Mouse (Mus musculus) CH12.LX (cell line): ENCODE data around the gene Gm30083. TPM values are rescaled to one million over a fixed set of nuclear protein-coding genes. Genes with fewer than 3 reads are reported as not detected.

ENCODE experiments used
- DNase-seq: peaks from one replicate; pipeline ENCODE4 v3.0.0-alpha.2; 2013; ENCODE audit errors: extremely low read depth
- H3K27ac ChIP-seq: 2 replicates; pipeline ENCODE4 v1.5.1; 2012; ENCODE audit warnings: low read depth, mild to moderate bottlenecking, control low read depth, moderate library complexity; ENCODE audit not compliant: insufficient read depth
- H3K27me3 ChIP-seq: replicated peaks from 2 replicates; pipeline ENCODE3; 2012; ENCODE audit warnings: inconsistent platforms
- H3K36me3 ChIP-seq, 2 experiments: replicated peaks in 1 of 2; 2 replicates each; pipeline versions ENCODE3 to v1.6.1; 2012; ENCODE audit warnings: inconsistent platforms in 1 of 2, low read length in 1 of 2, mild to moderate bottlenecking in 1 of 2, mixed read lengths in 1 of 2, moderate library complexity in 1 of 2; ENCODE audit not compliant: control insufficient read depth in 1 of 2, insufficient read depth in 1 of 2
- H3K4me1 ChIP-seq, 2 experiments: 2 replicates each; pipeline ENCODE4 v1.6.1; 2012; ENCODE audit warnings: inconsistent platforms in 1 of 2, moderate library complexity in 1 of 2; ENCODE audit not compliant: insufficient read depth in 2 of 2, control insufficient read depth in 1 of 2
- H3K4me2 ChIP-seq: 2 replicates; pipeline ENCODE4 v1.6.1; 2012; ENCODE audit warnings: low read depth, mild to moderate bottlenecking, control low read depth; ENCODE audit not compliant: poor library complexity, insufficient read depth, severe bottlenecking
- H3K4me3 ChIP-seq, 3 experiments: fragments of 150-350 bp in 1 of 3; sonication (generic) in 1 of 3; replicated peaks in 1 of 3; 2 replicates each; pipeline versions ENCODE3 to v1.5.1; 2011 to 2012; ENCODE audit warnings: low read depth in 2 of 3, low read length in 2 of 3, mild to moderate bottlenecking in 2 of 3, moderate library complexity in 2 of 3, control low read depth in 1 of 3, improper control_type of control experiment in 1 of 3, inconsistent platforms in 1 of 3, mixed read lengths in 1 of 3; ENCODE audit not compliant: poor library complexity in 1 of 3
- H3K79me2 ChIP-seq: replicated peaks from 2 replicates; pipeline ENCODE4 v1.6.1; 2012; ENCODE audit warnings: mild to moderate bottlenecking, moderate library complexity; ENCODE audit not compliant: control insufficient read depth, poor library complexity, insufficient read depth, severe bottlenecking; ENCODE audit errors: extremely low read depth
- H3K9ac ChIP-seq: 2 replicates; pipeline ENCODE4 v1.6.1; 2012; ENCODE audit warnings: low read depth, mild to moderate bottlenecking, control low read depth, moderate library complexity; ENCODE audit not compliant: insufficient read depth
- H3K9me3 ChIP-seq: replicated peaks from 2 replicates; pipeline ENCODE3; 2012; ENCODE audit warnings: low read length, inconsistent platforms, mixed read lengths
- BHLHE40 ChIP-seq: IDR thresholded peaks from 2 replicates; pipeline ENCODE4 v1.6.1; 2011; ENCODE audit warnings: mild to moderate bottlenecking, low read depth, low read length, improper control_type of control experiment
- CTCF ChIP-seq, 2 experiments: IDR thresholded peaks in 1 of 2; conservative IDR thresholded peaks in 1 of 2; 2 replicates each; pipeline ENCODE4 v1.5.1; 2011 to 2012; ENCODE audit warnings: low read depth in 2 of 2, low read length in 2 of 2, improper control_type of control experiment in 1 of 2, inconsistent platforms in 1 of 2, mild to moderate bottlenecking in 1 of 2, moderate library complexity in 1 of 2
- E2F4 ChIP-seq: IDR thresholded peaks from 2 replicates; pipeline ENCODE4 v1.6.1; 2011; ENCODE audit warnings: low read depth, low read length, improper control_type of control experiment; ENCODE audit not compliant: insufficient replicate concordance
- ELF1 ChIP-seq: IDR thresholded peaks from 2 replicates; pipeline ENCODE4 v1.6.1; 2014; ENCODE audit warnings: low read depth, mild to moderate bottlenecking, inconsistent platforms, low read length, improper control_type of control experiment
- EP300 ChIP-seq: IDR thresholded peaks from 2 replicates; pipeline ENCODE4 v1.6.1; 2011; ENCODE audit warnings: low read length, improper control_type of control experiment
- HCFC1 ChIP-seq: IDR thresholded peaks from 2 replicates; pipeline ENCODE4 v1.6.1; 2012; ENCODE audit warnings: low read depth, mild to moderate bottlenecking, inconsistent platforms, low read length, improper control_type of control experiment
- IRF4 ChIP-seq: IDR thresholded peaks from 2 replicates; pipeline ENCODE4 v1.6.1; 2014; ENCODE audit warnings: low read depth, mild to moderate bottlenecking, inconsistent platforms, low read length, improper control_type of control experiment
- JUN ChIP-seq: IDR thresholded peaks from 2 replicates; pipeline ENCODE4 v1.6.1; 2011; ENCODE audit warnings: low read depth, mild to moderate bottlenecking, low read length, improper control_type of control experiment, moderate library complexity; ENCODE audit not compliant: insufficient read depth
- JUND ChIP-seq: conservative IDR thresholded peaks from 2 replicates; pipeline ENCODE4 v1.6.1; 2011; ENCODE audit warnings: low read depth, low read length, improper control_type of control experiment
- KAT2A ChIP-seq: IDR thresholded peaks from 2 replicates; pipeline ENCODE4 v1.6.1; 2012; ENCODE audit warnings: low read length, improper control_type of control experiment, inconsistent platforms; ENCODE audit not compliant: insufficient replicate concordance
- MAX ChIP-seq: IDR thresholded peaks from 2 replicates; pipeline ENCODE4 v1.6.1; 2011; ENCODE audit warnings: low read length, improper control_type of control experiment
- MAZ ChIP-seq: IDR thresholded peaks from 2 replicates; pipeline ENCODE4 v1.6.1; 2012; ENCODE audit warnings: low read depth, mild to moderate bottlenecking, inconsistent platforms, low read length, improper control_type of control experiment, moderate library complexity
- MYC ChIP-seq: IDR thresholded peaks from 2 replicates; pipeline ENCODE4 v1.6.1; 2011; ENCODE audit warnings: low read depth, mild to moderate bottlenecking, improper control_type of control experiment, low read length
- NRF1 ChIP-seq: IDR thresholded peaks from 2 replicates; pipeline ENCODE4 v1.6.1; 2014; ENCODE audit warnings: low read depth, mild to moderate bottlenecking, inconsistent platforms, low read length, improper control_type of control experiment, moderate library complexity
- POLR2AphosphoS2 ChIP-seq: IDR thresholded peaks from 2 replicates; pipeline ENCODE4 v1.6.1; 2011; ENCODE audit warnings: low read depth, low read length, improper control_type of control experiment
- TBP ChIP-seq: conservative IDR thresholded peaks from 2 replicates; pipeline ENCODE4 v1.6.1; 2011; ENCODE audit warnings: low read depth, low read length, improper control_type of control experiment
- UBTF ChIP-seq: IDR thresholded peaks from 2 replicates; pipeline ENCODE4 v1.6.1; 2012; ENCODE audit warnings: low read depth, mild to moderate bottlenecking, inconsistent platforms, low read length, improper control_type of control experiment, moderate library complexity
- USF1 ChIP-seq: IDR thresholded peaks from 2 replicates; pipeline ENCODE4 v1.6.1; 2014; ENCODE audit warnings: low read depth, mild to moderate bottlenecking, inconsistent platforms, low read length, improper control_type of control experiment
- ZC3H11A ChIP-seq: IDR thresholded peaks from 2 replicates; pipeline ENCODE4 v1.6.1; 2012; ENCODE audit warnings: low read depth, mild to moderate bottlenecking, inconsistent platforms, low read length, improper control_type of control experiment
- ZMIZ1 ChIP-seq: IDR thresholded peaks from 2 replicates; pipeline ENCODE4 v1.6.1; 2012; ENCODE audit warnings: low read depth, mild to moderate bottlenecking, inconsistent platforms, low read length, improper control_type of control experiment
- ZNF384 ChIP-seq: IDR thresholded peaks from 2 replicates; pipeline ENCODE4 v1.6.1; 2012; ENCODE audit warnings: low read depth, low read length, improper control_type of control experiment, inconsistent platforms
- dilution Hi-C: fragments of 300-500 bp; cut with MboI; formaldehyde crosslinking; loops from 2 replicates; pipeline ENCODE4 v1.14.3; 2020; ENCODE audit warnings: low sequenced_read_pairs; ENCODE audit not compliant: extremely low pct_unique_long_range_greater_than_20kb, extremely low pct_ligation_motif_present
- in situ Hi-C: fragments of 300-500 bp; cut with MboI; formaldehyde crosslinking; loops from 3 replicates; pipeline ENCODE4 v1.14.3; 2019; ENCODE audit warnings: low sequenced_read_pairs, low pct_ligation_motif_present, low pct_unique_long_range_greater_than_20kb, mixed read lengths
- polyA plus RNA-seq: library from polyadenylated mRNA; unstranded; fragments of >175 nt; gene quantifications from 2 replicates; pipeline ENCODE4 v1.2.1, GENCODE M21; 2012; ENCODE audit warnings: low read depth; ENCODE audit not compliant: insufficient read length
- total RNA-seq, 2 experiments: library from RNA; depleted of rRNA; stranded (reverse); fragments of 300-350 nt in 1 of 2; fragments of >200 nt in 1 of 2; gene quantifications; 2 replicates each; pipeline ENCODE4 v1.2.3; 2012 to 2014

Gm30083 gene
- total and polyA plus RNA-seq, 3 experiments = not detected

DNA sequence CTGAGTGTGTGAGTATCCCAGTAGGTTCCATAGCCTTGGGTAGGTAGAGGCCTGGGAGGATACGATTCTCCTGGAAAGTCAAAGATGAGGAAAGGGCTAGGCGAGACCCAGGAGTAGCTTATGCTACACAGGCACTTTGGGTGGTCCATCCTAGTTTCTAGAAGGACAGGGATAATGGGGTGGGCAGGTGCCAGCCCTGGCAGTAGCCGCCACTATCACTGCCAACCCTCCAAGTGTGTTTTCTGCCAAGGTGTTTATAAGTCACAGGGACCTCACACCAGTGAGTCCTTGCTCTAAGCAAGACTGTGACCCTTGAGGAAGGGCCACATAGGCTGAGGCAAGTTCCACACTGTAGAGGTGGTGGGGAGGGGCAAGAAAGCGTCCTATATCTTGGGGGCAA, 26.3 kb upstream of the Gm30083 start:
- H3K27me3 ChIP-seq = no peaks in the 10 kb centered on the region
- H3K27ac ChIP-seq = no peak overlapping the region
- in situ Hi-C loops = no loop called here
- no peak overlapping the region for H3K9ac ChIP-seq
- peaks cover 0 to 7% of the 10 kb centered on the region in 2 experiments; a peak in 2 of 4 replicates for H3K4me1 ChIP-seq
- TF ChIP-seq ZC3H11A = no peak
- no peak for TF ChIP-seq ZNF384
- no peak for TF ChIP-seq BHLHE40
- no peak for TF ChIP-seq JUN
- no peak for TF ChIP-seq UBTF
- no peak for TF ChIP-seq MYC
- TF ChIP-seq MAZ = no peak
- no peak for TF ChIP-seq JUND
- no peak for TF ChIP-seq CTCF (conservative IDR thresholded peaks at IDR 0.05 in 1 of 2, IDR thresholded peaks at IDR 0.05 in 1 of 2; ENCODE audit: low read depth in 2 of 2, low read length in 2 of 2)
- no peak for TF ChIP-seq EP300
- TF ChIP-seq KAT2A = no peak
- no peak for TF ChIP-seq ZMIZ1
- H3K9me3 ChIP-seq = no peaks in the 10 kb centered on the region
- no peaks in the 10 kb centered on the region for H3K79me2 ChIP-seq
- H3K4me2 ChIP-seq = no peak overlapping the region
- dilution Hi-C loops = no loop called here
- H3K36me3 ChIP-seq = no peaks in the 10 kb centered on the region
- no peak overlapping the region for H3K4me3 ChIP-seq
- DNase-seq = no peak

DNA sequence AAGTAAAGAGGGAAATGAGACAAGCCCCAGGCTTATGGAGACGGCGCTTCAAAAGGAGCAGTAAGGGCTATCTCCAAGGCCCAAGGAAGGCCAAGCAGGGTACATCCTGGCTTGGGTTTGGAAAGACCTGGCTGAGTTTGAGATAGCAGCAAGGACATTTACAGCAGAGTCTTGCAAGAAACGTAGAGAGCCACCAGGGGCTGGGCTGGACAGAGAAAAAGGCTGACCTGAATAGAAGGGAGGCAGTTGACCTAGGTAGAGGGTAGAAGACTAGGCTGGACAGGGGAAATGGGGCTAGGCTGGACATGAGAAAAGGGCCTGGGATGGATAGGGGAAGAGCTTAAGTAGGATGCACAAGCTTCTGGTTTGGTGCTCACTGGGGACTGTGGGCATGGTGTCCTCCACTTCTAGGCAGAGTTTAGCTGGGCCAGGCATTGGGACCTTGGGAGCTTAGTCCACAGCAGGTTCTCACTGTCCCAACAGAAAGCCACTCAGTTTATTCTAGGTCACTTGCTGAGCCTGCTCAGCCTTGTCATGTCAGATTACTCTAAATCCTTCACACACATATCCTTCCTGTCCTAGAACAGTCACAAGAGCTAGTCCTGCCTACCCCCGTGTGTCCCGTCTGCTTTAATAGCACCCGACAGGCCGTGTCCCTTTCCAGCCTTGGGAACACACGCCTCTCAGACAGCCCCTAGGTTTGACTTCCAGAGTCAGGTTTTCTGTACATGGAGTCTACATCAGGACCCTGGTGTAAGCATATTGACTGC, 19.0 kb upstream of the Gm30083 start:
- no peaks in the 10 kb centered on the region for H3K36me3 ChIP-seq
- no peaks in the 10 kb centered on the region for H3K27me3 ChIP-seq
- dilution Hi-C loops = no loop called here
- TF ChIP-seq HCFC1 (no peak), MAZ (no peak), E2F4 (no peak), ZNF384 (no peak), ELF1 (no peak), IRF4 (no peak), POLR2AphosphoS2 (no peak), CTCF (conservative IDR thresholded peaks at IDR 0.05 in 1 of 2, IDR thresholded peaks at IDR 0.05 in 1 of 2; ENCODE audit: low read depth in 2 of 2, low read length in 2 of 2) (no peak), USF1 (no peak), MAX (no peak), NRF1 (no peak), TBP (no peak), EP300 (no peak), JUND (no peak)
- TF ChIP-seq, all 38 proteins: peak for 0
- H3K9me3 ChIP-seq = no peaks in the 10 kb centered on the region
- no peak for DNase-seq
- in situ Hi-C loops = no loop called here
- H3K4me1 ChIP-seq = no peaks in the 10 kb centered on the region
- no peak overlapping the region for H3K4me3 ChIP-seq
- no peak overlapping the region for H3K9ac ChIP-seq
- H3K79me2 ChIP-seq = no peaks in the 10 kb centered on the region
- H3K4me2 ChIP-seq = no peak overlapping the region
- no peak overlapping the region for H3K27ac ChIP-seq
